Mouse (Mus musculus): ENCODE measurements around the gene Elovl4. TPM values are rescaled to one million over a fixed set of nuclear protein-coding genes. Genes with fewer than 3 reads are reported as not detected.

The Elovl4 gene
- polyA plus RNA-seq (2015; fragmentation: Nextera tagmentation; extraction: Ambion mirVana), result 22.4 and 24.6 TPM in 2 replicates

- 2% methylated on average over 64 of the region's 71 CpGs for WGBS
These were observed at the start of gene Elovl4 for GRCm38 (mm10) chr9:83805977-83806815. Gene Elovl4, minus strand, starts transcription at chr9:83806277.

DNA sequence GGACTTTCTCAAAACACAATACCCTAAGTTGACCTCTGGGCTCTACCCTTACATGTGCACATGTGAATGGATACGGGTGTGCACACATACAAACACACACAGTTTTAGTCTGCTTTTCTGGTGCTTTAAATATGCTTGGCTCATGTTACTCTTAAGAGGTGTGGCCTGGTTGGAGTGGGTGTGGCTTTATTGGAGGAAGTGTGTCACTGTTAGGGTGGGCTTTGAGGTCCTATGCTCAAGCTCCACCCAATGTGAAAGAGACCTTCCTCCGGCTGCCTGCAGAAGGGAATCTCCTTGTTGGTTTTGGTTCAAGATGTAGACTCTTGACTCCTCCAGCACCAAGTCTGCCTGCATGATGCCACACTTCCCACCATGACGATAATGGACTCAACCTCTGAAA, 46.4 kb upstream of the Elovl4 start:
- 94% methylated on average over 3 of the region's 3 CpGs for WGBS
- Histone ChIP-seq H3K4me1 (no peaks in the 10 kb centered on the region), H3K4me3 (no peak overlapping the region), H3K36me3 (peaks cover 48% of the 10 kb centered on the region), H3K9me3 (no peaks in the 10 kb centered on the region), H3K4me2 (no peak overlapping the region), H3K27me3 (no peaks in the 10 kb centered on the region), H3K9ac (no peak overlapping the region), H3K27ac (no peak overlapping the region)
- 0 out of 2 replicates have a peak, but pooled peaks have one; percentile 26 for ATAC-seq (ENCODE audit: insufficient number of reproducible peaks, insufficient read depth, low FRiP score, low TSS enrichment, low read depth)

More at GRCm38 (mm10) chr9:83805977-83806815, at the start of gene Elovl4:
- ATAC-seq (ENCODE audit: insufficient number of reproducible peaks, insufficient read depth, low FRiP score, low TSS enrichment, low read depth), result peak; percentile 77
- peaks cover 11% of the 10 kb centered on the region for H3K27me3 ChIP-seq
- H3K4me2 ChIP-seq, result peak within 1 kb of the TSS; percentile 95
- no peaks in the 10 kb centered on the region for H3K36me3 ChIP-seq
- H3K9ac ChIP-seq, result peak within 1 kb of the TSS; percentile 82
- H3K4me3 ChIP-seq, result peak within 1 kb of the TSS; percentile 78
- H3K4me1 ChIP-seq, result peaks cover 18% of the 10 kb centered on the region
- peak within 1 kb of the TSS; percentile 64 for H3K27ac ChIP-seq
- H3K9me3 ChIP-seq, result no peaks in the 10 kb centered on the region

DNA sequence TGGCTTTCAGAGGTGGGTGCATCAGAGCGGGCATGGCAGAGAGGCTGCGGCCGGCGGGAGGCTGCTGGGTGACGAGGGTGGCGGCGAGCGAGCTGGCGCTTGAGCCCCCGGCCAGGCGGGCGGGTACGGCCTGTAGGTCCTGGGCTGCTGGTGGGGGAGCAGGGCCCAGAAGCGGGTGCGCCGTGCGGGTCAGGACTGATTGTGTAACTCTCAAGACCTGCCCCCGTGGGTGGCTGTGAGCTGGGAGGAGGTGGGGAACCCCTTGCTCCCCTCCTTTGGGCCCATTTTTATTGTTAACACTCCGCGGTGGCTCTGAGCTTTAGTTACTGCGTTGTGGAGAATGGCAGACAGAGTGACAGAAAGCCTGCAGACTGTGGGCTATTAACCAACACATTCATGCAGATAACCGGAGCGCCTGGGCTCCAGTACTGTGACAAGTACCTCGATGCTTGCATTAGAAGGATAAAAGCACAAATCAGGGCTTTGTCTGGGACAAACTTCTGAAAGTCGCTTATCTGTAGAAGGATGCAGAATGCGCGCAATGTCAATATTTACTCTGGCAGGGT, 28.8 kb upstream of the Elovl4 start:
- Histone ChIP-seq H3K4me1 (peaks cover 8% of the 10 kb centered on the region), H3K4me3 (peak overlapping the region; percentile 89), H3K36me3 (peaks cover 3% of the 10 kb centered on the region), H3K4me2 (peak overlapping the region; percentile 82), H3K9ac (peak overlapping the region; percentile 86), H3K27me3 (no peaks in the 10 kb centered on the region), H3K9me3 (no peaks in the 10 kb centered on the region), H3K27ac (peak overlapping the region; percentile 85; the same call in 1 of the 2 replicates)
- 2% methylated on average over 27 of the region's 27 CpGs for WGBS
- peak; percentile 81 for ATAC-seq (ENCODE audit: insufficient number of reproducible peaks, insufficient read depth, low FRiP score, low TSS enrichment, low read depth)

DNA sequence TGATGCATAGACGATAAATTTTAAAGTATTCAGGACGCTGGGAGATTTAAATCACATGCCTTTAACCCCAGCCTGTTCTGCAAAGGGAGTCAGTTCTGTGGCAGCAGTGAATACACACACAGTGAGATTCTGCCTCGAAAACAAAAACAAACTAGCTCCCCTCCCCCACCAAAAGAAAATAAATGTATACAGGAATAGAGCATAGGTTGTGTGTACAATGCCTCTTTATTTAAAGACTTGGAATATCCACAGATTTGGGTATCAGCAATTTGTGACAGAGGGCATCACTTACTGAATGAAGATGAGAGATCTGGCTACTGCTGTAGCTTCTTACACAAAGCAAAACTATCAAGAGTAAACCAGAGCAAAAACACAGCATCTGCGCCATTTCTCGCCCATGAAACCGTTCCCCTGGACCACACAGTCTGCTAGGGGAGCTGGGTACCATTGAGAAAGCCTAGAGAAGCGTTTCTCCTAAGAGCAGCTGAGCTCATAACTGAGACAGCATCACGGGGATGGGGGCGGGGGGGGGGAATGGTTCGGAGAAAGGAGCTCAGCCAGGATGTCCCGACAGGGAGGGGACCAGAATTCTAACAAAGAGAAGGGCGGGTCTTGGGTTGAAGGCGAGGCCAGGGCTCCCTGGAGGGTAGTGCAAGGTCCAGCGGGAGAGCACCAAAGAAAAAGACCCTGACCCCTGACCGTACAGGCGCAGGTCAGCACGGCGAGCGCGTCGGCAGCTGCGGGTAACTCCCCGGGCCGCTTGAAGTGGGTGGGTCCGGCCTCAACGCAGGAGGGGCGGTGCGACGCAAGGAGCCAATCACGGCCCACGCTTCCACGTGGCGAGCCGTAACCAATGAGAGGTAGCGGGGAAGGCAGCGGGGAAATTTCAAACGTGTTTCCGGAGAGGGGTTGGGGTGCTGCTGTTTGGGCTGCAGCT, 28.0 kb upstream of the Elovl4 start, which contains the start of gene Ttk:
Gene Ttk (plus strand): TSS at position 879 of the 937 bp plus-strand sequence.
- Histone ChIP-seq H3K4me1 (peaks cover 8% of the 10 kb centered on the region), H3K9me3 (no peaks in the 10 kb centered on the region), H3K4me2 (peak within 1 kb of the TSS; percentile 82), H3K27me3 (no peaks in the 10 kb centered on the region), H3K27ac (peak within 1 kb of the TSS; percentile 85), H3K4me3 (peak within 1 kb of the TSS; percentile 89), H3K9ac (peak within 1 kb of the TSS; percentile 86), H3K36me3 (no peaks in the 10 kb centered on the region)
- peak; percentile 99 for ATAC-seq (ENCODE audit: insufficient number of reproducible peaks, insufficient read depth, low FRiP score, low TSS enrichment, low read depth)
- WGBS, result under 1% methylated on average over 38 of the region's 38 CpGs

DNA sequence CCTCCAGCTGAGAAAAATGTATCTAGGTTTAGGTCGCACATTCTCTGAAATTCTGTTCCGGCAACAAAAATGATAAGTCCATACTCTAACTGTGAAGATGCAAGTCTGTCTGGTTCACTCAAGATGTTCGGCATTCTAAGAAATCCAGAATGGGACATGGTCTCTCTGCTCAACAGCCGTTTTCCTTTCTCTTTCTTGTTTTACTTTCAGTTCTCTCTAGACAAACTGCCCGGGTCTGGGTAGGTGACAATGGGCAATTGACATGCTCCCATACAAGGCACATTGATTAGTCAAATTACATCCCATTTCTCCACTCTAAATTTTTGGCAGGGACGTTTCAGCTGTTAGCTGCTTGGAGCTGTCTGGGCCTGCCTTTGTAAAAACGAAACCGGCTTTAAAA, 25.1 kb upstream of the Elovl4 start:
- H3K4me3 ChIP-seq, result no peak overlapping the region
- no peaks in the 10 kb centered on the region for H3K9me3 ChIP-seq
- no peaks in the 10 kb centered on the region for H3K27me3 ChIP-seq
- peaks cover 8% of the 10 kb centered on the region for H3K4me1 ChIP-seq
- no peak overlapping the region for H3K4me2 ChIP-seq
- no peak overlapping the region for H3K27ac ChIP-seq
- H3K9ac ChIP-seq, result no peak overlapping the region
- H3K36me3 ChIP-seq, result no peaks in the 10 kb centered on the region
- ATAC-seq (ENCODE audit: insufficient number of reproducible peaks, insufficient read depth, low FRiP score, low TSS enrichment, low read depth), result no peak
- 64% methylated on average over 8 of the region's 8 CpGs for WGBS

GRCm38 (mm10) chr9:83829896-83830295, 23.8 kb upstream of the Elovl4 start:
- Histone ChIP-seq H3K4me1 (peaks cover under 1% of the 10 kb centered on the region), H3K27me3 (no peaks in the 10 kb centered on the region), H3K4me3 (no peak overlapping the region), H3K4me2 (no peak overlapping the region), H3K9me3 (no peaks in the 10 kb centered on the region), H3K27ac (no peak overlapping the region), H3K9ac (no peak overlapping the region), H3K36me3 (no peaks in the 10 kb centered on the region)
- ATAC-seq (ENCODE audit: insufficient number of reproducible peaks, insufficient read depth, low FRiP score, low TSS enrichment, low read depth), result no peak
- 82% methylated on average over 5 of the region's 5 CpGs for whole genome bisulfite sequencing

GRCm38 (mm10) chr9:83822925-83823324, 16.8 kb upstream of the Elovl4 start:
- 48% methylated on average over 5 of the region's 5 CpGs for WGBS
- Histone ChIP-seq H3K9ac (no peak overlapping the region), H3K27me3 (no peaks in the 10 kb centered on the region), H3K36me3 (no peaks in the 10 kb centered on the region), H3K4me2 (no peak overlapping the region), H3K27ac (no peak overlapping the region), H3K4me1 (no peaks in the 10 kb centered on the region), H3K4me3 (no peak overlapping the region), H3K9me3 (no peaks in the 10 kb centered on the region)
- no peak for ATAC-seq (ENCODE audit: insufficient number of reproducible peaks, insufficient read depth, low FRiP score, low TSS enrichment, low read depth)

- no peaks in the 10 kb centered on the region for H3K9me3 ChIP-seq
- H3K4me3 ChIP-seq, result no peak overlapping the region
- H3K9ac ChIP-seq, result no peak overlapping the region
- WGBS, result 87% methylated on average over 2 of the region's 2 CpGs
- H3K4me1 ChIP-seq, result no peaks in the 10 kb centered on the region
- no peak overlapping the region for H3K27ac ChIP-seq
- ATAC-seq (ENCODE audit: insufficient number of reproducible peaks, insufficient read depth, low FRiP score, low TSS enrichment, low read depth), result no peak
- H3K36me3 ChIP-seq, result no peaks in the 10 kb centered on the region
- H3K27me3 ChIP-seq, result no peaks in the 10 kb centered on the region
- H3K4me2 ChIP-seq, result no peak overlapping the region
These were observed 14.9 kb upstream of the Elovl4 start for GRCm38 (mm10) chr9:83820976-83821375.

DNA sequence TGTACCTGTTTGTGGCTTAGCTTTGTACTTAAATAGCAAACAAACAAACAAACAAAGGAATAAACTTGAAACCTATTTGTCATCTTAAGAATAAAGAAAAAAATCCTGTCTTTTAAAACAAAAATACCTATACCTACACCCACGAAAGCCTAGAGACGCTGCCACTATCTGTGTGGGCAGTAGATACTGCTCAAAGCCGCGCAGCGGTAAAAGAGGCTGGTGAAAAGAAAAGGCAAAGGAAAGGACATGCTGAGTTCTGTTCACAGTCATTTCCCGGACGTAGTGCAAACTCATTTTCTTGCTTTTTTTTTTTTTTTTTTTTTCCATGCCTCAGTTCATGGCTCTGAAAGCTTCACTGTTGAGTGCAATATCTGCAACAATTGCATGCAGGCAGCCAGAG, 13.1 kb upstream of the Elovl4 start:
- Histone ChIP-seq H3K27ac (no peak overlapping the region), H3K4me1 (no peaks in the 10 kb centered on the region), H3K9me3 (no peaks in the 10 kb centered on the region), H3K4me2 (no peak overlapping the region), H3K4me3 (no peak overlapping the region), H3K36me3 (no peaks in the 10 kb centered on the region), H3K9ac (no peak overlapping the region), H3K27me3 (no peaks in the 10 kb centered on the region)
- 80% methylated on average over 7 of the region's 7 CpGs for WGBS
- no peak for ATAC-seq (ENCODE audit: insufficient number of reproducible peaks, insufficient read depth, low FRiP score, low TSS enrichment, low read depth)

GRCm38 (mm10) chr9:83807562-83807961, 1.5 kb upstream of the Elovl4 start:
- no peak for ATAC-seq (ENCODE audit: insufficient number of reproducible peaks, insufficient read depth, low FRiP score, low TSS enrichment, low read depth)
- Histone ChIP-seq H3K9ac (no peak overlapping the region), H3K27ac (no peak overlapping the region), H3K36me3 (no peaks in the 10 kb centered on the region), H3K27me3 (peaks cover 11% of the 10 kb centered on the region), H3K9me3 (no peaks in the 10 kb centered on the region), H3K4me2 (no peak overlapping the region), H3K4me3 (no peak overlapping the region), H3K4me1 (peaks cover 18% of the 10 kb centered on the region)
- WGBS, result 5% methylated on average over 2 of the region's 2 CpGs
